Mouse (Mus musculus) adrenal gland, postnatal 4 days (tissue): ENCODE data around the gene Fosb. TPM values are rescaled to one million over a fixed set of nuclear protein-coding genes. Genes with fewer than 3 reads are reported as not detected.

ENCODE experiments used
- DNase-seq, 2 experiments: peaks; one replicate each; pipeline ENCODE4 v3.0.0; 2021 to 2022; ENCODE audit warnings: low spot score in 2 of 2, mixed read lengths in 2 of 2
- total RNA-seq, 2 experiments: library from RNA; stranded (reverse); gene quantifications; 2 replicates each; pipeline ENCODE4 v1.2.3; 2021

Fosb gene
- total RNA-seq, 2 experiments from 2014 or later: 0.85 to 0.98 TPM

GRCm38 (mm10) chr7:19253437-19253836, 56.4 kb downstream of the Fosb start:
- no peak for DNase-seq

Other genes starting within 250 kb of the Fosb start
- gene Dmwd, start 233.8 kb downstream of the Fosb start, total RNA-seq: 10 to 100 TPM; 67.0 to 70.3 TPM
- gene Dmpk, start 226.2 kb downstream of the Fosb start, total RNA-seq: 10 to 100 TPM; 70.0 to 74.7 TPM
- 10 to 100 TPM; 23.4 to 25.3 TPM for gene Six5, start 215.5 kb downstream of the Fosb start, total RNA-seq
- under 1 TPM; 0.59 to 0.98 TPM for gene Gm4969, start 191.7 kb downstream of the Fosb start, total RNA-seq
- gene Fbxo46, start 190.2 kb downstream of the Fosb start, total RNA-seq: 10 to 100 TPM; 13.7 to 14.6 TPM
- gene Qpctl, start 160.8 kb downstream of the Fosb start, total RNA-seq: 10 to 100 TPM; 16.1 TPM
- gene Snrpd2, start 160.3 kb downstream of the Fosb start, total RNA-seq: 100 to 1,000 TPM; 111 to 116 TPM
- gene Gipr, start 143.9 kb downstream of the Fosb start, total RNA-seq: 1 to 10 TPM; 1.9 to 2.5 TPM
- gene Eml2, start 133.6 kb downstream of the Fosb start, total RNA-seq: 10 to 100 TPM; 44.8 to 46.7 TPM
- gene Gpr4, start 97.5 kb downstream of the Fosb start, total RNA-seq: 1 to 10 TPM; 4.5 to 4.8 TPM
- gene Opa3, start 81.7 kb downstream of the Fosb start, total RNA-seq: 10 to 100 TPM; 23.6 to 24.1 TPM
- gene Vasp, start 38.2 kb downstream of the Fosb start, total RNA-seq: 10 to 100 TPM; 83.7 to 89.3 TPM
- under 1 TPM in 1 of 2 experiments, not detected in 1; 0.39 TPM for gene Ppm1n, start 30.0 kb downstream of the Fosb start, total RNA-seq
- 10 to 100 TPM; 19.3 to 28.8 TPM for gene Rtn2, start 27.4 kb downstream of the Fosb start, total RNA-seq
- gene Ercc1, start 34.7 kb upstream of the Fosb start, total RNA-seq: 10 to 100 TPM; 38.6 to 45.2 TPM
- 10 to 100 TPM; 14.1 to 16.1 TPM for gene Cd3eap, start 49.4 kb upstream of the Fosb start, total RNA-seq
- gene Ppp1r13l, start 49.7 kb upstream of the Fosb start, total RNA-seq: 1 to 10 TPM; 9.1 to 9.6 TPM
- gene Ercc2, start 72.0 kb upstream of the Fosb start, total RNA-seq: 10 to 100 TPM; 39.6 to 41.6 TPM
- 1 to 10 TPM; 2.6 to 3.9 TPM for gene Klc3, start 94.1 kb upstream of the Fosb start, total RNA-seq
- gene Ckm, start 94.7 kb upstream of the Fosb start, total RNA-seq: 100 to 1,000 TPM; 103 to 234 TPM
- gene Mark4, start 148.8 kb upstream of the Fosb start, total RNA-seq: 10 to 100 TPM; 47.7 to 51.6 TPM
- gene Exoc3l2, start 153.3 kb upstream of the Fosb start, total RNA-seq: 10 to 100 TPM; 26.7 to 28.7 TPM
- gene Bloc1s3, start 198.3 kb upstream of the Fosb start, total RNA-seq: 1 to 10 TPM; 7.7 to 8.1 TPM
- 10 to 100 TPM; 67.0 to 76.7 TPM for gene Trappc6a, start 198.3 kb upstream of the Fosb start, total RNA-seq
- under 1 TPM; 0.17 to 0.28 TPM for gene Nkpd1, start 207.8 kb upstream of the Fosb start, total RNA-seq